Mouse (Mus musculus): ENCODE data around the gene Gm49387.

Gene Gm49387

GRCm38 (mm10) chr14:31519165-31519564 lies 121.5 kb downstream of the Gm49387 start:
- no peak for DNase-seq

- DNase-seq = no peak
Measured at GRCm38 (mm10) chr14:31515895-31516294, 124.8 kb downstream of the Gm49387 start.

DNA sequence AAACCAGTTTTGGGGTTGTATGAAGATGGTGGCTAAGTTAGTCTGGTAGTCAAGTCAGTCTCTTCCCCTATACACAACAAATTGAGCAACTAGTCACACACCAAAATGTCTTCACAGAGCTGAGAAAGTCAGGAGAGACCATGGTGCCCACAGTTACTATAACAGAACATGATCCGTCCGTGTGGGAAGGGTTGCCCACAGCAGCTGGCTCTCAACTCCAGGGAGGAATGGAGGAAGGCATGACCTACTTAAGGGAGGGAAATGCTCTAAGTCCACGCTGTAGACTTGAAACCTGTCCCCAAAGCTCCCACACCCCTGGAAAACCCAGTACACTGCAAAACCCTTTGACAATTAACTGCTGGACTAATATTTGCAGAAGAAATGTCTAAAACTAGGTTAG lies 130.4 kb downstream of the Gm49387 start:
- no peak for DNase-seq

- no peak for DNase-seq
Measured at GRCm38 (mm10) chr14:31509911-31510310, 130.8 kb downstream of the Gm49387 start.

DNA sequence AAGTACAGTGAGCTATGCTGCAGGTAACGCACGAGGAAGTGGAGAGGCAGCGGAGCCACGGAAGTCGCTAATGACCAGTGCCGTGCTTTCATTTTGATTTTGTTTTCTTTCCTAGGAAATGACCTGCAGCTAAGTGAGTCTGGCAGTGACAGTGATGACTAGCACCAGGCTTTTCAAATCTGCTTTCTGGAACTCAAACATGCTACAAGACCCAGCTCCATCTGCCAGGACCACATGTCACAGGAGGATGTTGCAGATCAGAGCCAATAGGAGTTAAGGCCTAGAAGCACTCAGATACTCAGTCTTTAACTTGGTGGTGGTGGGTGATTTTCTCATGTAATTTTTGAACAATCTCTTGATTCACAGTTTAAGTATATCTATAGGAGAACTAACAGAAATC lies 134.2 kb downstream of the Gm49387 start:
- no peak for DNase-seq

- DNase-seq = no peak
Measured at GRCm38 (mm10) chr14:31503406-31503805, 137.3 kb downstream of the Gm49387 start.
